In the genomic region with DNA sequence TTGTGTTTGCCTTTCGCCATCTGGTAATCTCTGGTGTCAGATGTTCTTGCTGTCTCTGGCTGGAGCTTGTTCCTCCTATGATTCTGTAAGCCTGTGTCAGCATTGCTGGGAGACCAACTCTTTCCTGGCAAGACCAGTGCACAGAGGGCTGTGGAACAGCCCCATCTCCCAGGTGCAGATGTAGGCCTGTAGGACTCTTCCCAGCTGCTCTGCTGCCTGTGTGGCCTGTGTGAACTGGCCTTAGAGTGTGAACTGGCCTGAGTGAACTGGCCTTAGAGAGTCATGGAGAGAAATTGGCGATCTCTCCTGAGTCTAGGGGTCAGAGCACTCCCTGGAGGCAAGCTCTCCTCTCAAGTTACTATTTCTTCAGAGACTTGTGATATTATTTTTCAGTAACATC, we compare ENCODE assay signal across 26 mouse cellular contexts.
A peak's percentile ranks its signal among the peaks of the same experiment; 100 is the strongest.
DNase-seq lines count a peak whose midpoint lies in the region; ATAC-seq and TF ChIP-seq lines count a peak whose summit lies in the region.
"Had no signal": no experiment of that assay in that cellular context is flagged by ENCODE, and none has a peak within 500 bp of the region (broad histone marks: within the 10 kb centered on the region; RNA-seq: fewer than 3 reads in every experiment).

No protein-coding gene starts in this region.

- no peak for ATAC-seq in heart, embryonic 12.5 days (ENCODE audit: insufficient number of reproducible peaks, low FRiP score)
- ATAC-seq in embryonic facial prominence, embryonic 11.5 days (replicated peaks; ENCODE audit: insufficient number of reproducible peaks, low FRiP score, low TSS enrichment, low read depth): no peak
- no peak for ATAC-seq in megakaryocyte, adult 5-6 weeks (ENCODE audit: poor library complexity, severe bottlenecking)
- ATAC-seq: forebrain, embryonic 13.5 days; inflammation-experienced regulatory T-cells, adult 6 months; midbrain, embryonic 15.5 days had no signal

- H3K4me3 ChIP-seq in heart, embryonic 12.5 days: no peak overlapping the region
- no peak overlapping the region for H3K4me3 ChIP-seq in embryonic facial prominence, embryonic 11.5 days (ENCODE audit: low read depth, low read length)
- H3K4me3 ChIP-seq in myocyte: no peak overlapping the region
- H3K4me3 ChIP-seq: embryonic facial prominence, embryonic 13.5 days; erythroblast, embryonic 14.5 days; forebrain, embryonic 13.5 days; hindbrain, embryonic 13.5 days; limb, embryonic 15.5 days; megakaryocyte, embryonic 14.5 days; midbrain, embryonic 15.5 days; neural tube, embryonic 15.5 days had no signal

- TF ChIP-seq POLR2A in myocyte (IDR thresholded peaks at IDR 0.05; ENCODE audit: insufficient read length, low read depth): no peak

- H3K36me3 ChIP-seq in heart, embryonic 12.5 days: no peaks in the 10 kb centered on the region
- no peaks in the 10 kb centered on the region for H3K36me3 ChIP-seq in embryonic facial prominence, embryonic 11.5 days (replicated peaks; ENCODE audit: control insufficient read depth, insufficient read depth, low read depth, low read length)
- H3K36me3 ChIP-seq in myocyte (ENCODE audit: control insufficient read depth, insufficient read depth): no peaks in the 10 kb centered on the region
- H3K36me3 ChIP-seq: embryonic facial prominence, embryonic 13.5 days; hindbrain, embryonic 13.5 days; limb, embryonic 15.5 days; midbrain, embryonic 15.5 days; neural tube, embryonic 15.5 days had no signal

- H3K27ac ChIP-seq in heart, embryonic 12.5 days (ENCODE audit: poor library complexity, severe bottlenecking): no peak overlapping the region
- no peak overlapping the region for H3K27ac ChIP-seq in embryonic facial prominence, embryonic 11.5 days (replicated peaks; ENCODE audit: low read depth, low read length)
- H3K27ac ChIP-seq: embryonic facial prominence, embryonic 13.5 days; forebrain, embryonic 13.5 days; hindbrain, embryonic 13.5 days; kidney, postnatal 0 days; limb, embryonic 15.5 days; liver, embryonic 14.5 days; midbrain, embryonic 15.5 days; neural tube, embryonic 15.5 days; stomach, postnatal 0 days had no signal

- no peaks in the 10 kb centered on the region for H3K9me3 ChIP-seq in heart, embryonic 12.5 days (replicated peaks)
- no peaks in the 10 kb centered on the region for H3K9me3 ChIP-seq in embryonic facial prominence, embryonic 11.5 days (replicated peaks; ENCODE audit: control insufficient read depth, low read length)
- H3K9me3 ChIP-seq: embryonic facial prominence, embryonic 13.5 days; forebrain, embryonic 13.5 days; hindbrain, embryonic 13.5 days; limb, embryonic 15.5 days; megakaryocyte, embryonic 14.5 days; midbrain, embryonic 15.5 days; neural tube, embryonic 15.5 days had no signal

- no peaks in the 10 kb centered on the region for H3K4me1 ChIP-seq in heart, embryonic 12.5 days (replicated peaks)
- no peaks in the 10 kb centered on the region for H3K4me1 ChIP-seq in embryonic facial prominence, embryonic 11.5 days (ENCODE audit: control insufficient read depth, insufficient read depth, low read length)
- H3K4me1 ChIP-seq: forebrain, embryonic 13.5 days; hindbrain, embryonic 13.5 days; megakaryocyte, embryonic 14.5 days; midbrain, embryonic 15.5 days; neural tube, embryonic 15.5 days had no signal

- H3ac ChIP-seq in myocyte (ENCODE audit: control insufficient read depth, insufficient read length): no peak overlapping the region

- peak; percentile 6 for DNase-seq in embryo, embryonic 10 days (ENCODE audit: low spot score)
- no peak for DNase-seq in embryo, embryonic 10.5 days (ENCODE audit: low spot score)
- DNase-seq in heart, adult 9 months (ENCODE audit: low spot score in 2 of 2): peak; percentile 19 to 50
- peak; percentile 1 for DNase-seq in embryonic facial prominence, embryonic 11.5 days (ENCODE audit: low spot score)
- DNase-seq in kidney, postnatal 25 days: no peak
- DNase-seq: adrenal gland, postnatal 25 days; cerebellum, adult 8-10 months; cerebellum, postnatal 36 days; kidney, adult 18-20 months; left cerebral cortex, postnatal 4 days; lung, embryonic 14.5 days had no signal

- WGBS in heart, embryonic 12.5 days: 54% methylated on average over 2 of the region's 2 CpGs
- 60% methylated on average over 2 of the region's 2 CpGs for WGBS in embryonic facial prominence, embryonic 11.5 days

- no peaks in the 10 kb centered on the region for H3K79me2 ChIP-seq in myocyte (ENCODE audit: control insufficient read depth, insufficient read depth)

- no peaks in the 10 kb centered on the region for H3K27me3 ChIP-seq in heart, embryonic 12.5 days (replicated peaks)
- no peaks in the 10 kb centered on the region for H3K27me3 ChIP-seq in embryonic facial prominence, embryonic 11.5 days (ENCODE audit: control insufficient read depth, insufficient read depth, low read length)
- no peaks in the 10 kb centered on the region for H3K27me3 ChIP-seq in myocyte (ENCODE audit: control insufficient read depth, insufficient read depth, insufficient read length)
- H3K27me3 ChIP-seq: embryonic facial prominence, embryonic 13.5 days; forebrain, embryonic 13.5 days; hindbrain, embryonic 13.5 days; limb, embryonic 15.5 days; megakaryocyte, embryonic 14.5 days; midbrain, embryonic 15.5 days; neural tube, embryonic 15.5 days had no signal

- no peak overlapping the region for H3K9ac ChIP-seq in heart, embryonic 12.5 days
- no peak overlapping the region for H3K9ac ChIP-seq in embryonic facial prominence, embryonic 11.5 days (replicated peaks; ENCODE audit: low read length)
- H3K9ac ChIP-seq: embryonic facial prominence, embryonic 13.5 days; forebrain, embryonic 13.5 days; hindbrain, embryonic 13.5 days; limb, embryonic 15.5 days; liver, embryonic 14.5 days; lung, embryonic 14.5 days; midbrain, embryonic 15.5 days; neural tube, embryonic 15.5 days had no signal

- H3K4me2 ChIP-seq in heart, embryonic 12.5 days: no peak overlapping the region
- H3K4me2 ChIP-seq in embryonic facial prominence, embryonic 11.5 days (ENCODE audit: low read depth, low read length): no peak overlapping the region
- no peak overlapping the region for H3K4me2 ChIP-seq in myocyte (ENCODE audit: low read depth)
- H3K4me2 ChIP-seq: embryonic facial prominence, embryonic 13.5 days; forebrain, embryonic 13.5 days; hindbrain, embryonic 13.5 days; limb, embryonic 15.5 days; lung, embryonic 14.5 days; midbrain, embryonic 15.5 days; neural tube, embryonic 15.5 days had no signal

TF ChIP-seq in myocyte, 11 proteins besides CTCF, POLR2A, EP300 and RAD21:
- TF ChIP-seq MYOG (IDR thresholded peaks at IDR 0.05; ENCODE audit: control insufficient read depth in 1 of 3, insufficient read depth in 1 of 3, insufficient read length in 2 of 3, low read depth in 2 of 3) (peak in 2 of 3 experiments; percentile 5 to 63), CEBPB (IDR thresholded peaks at IDR 0.05; ENCODE audit: insufficient read depth, poor library complexity, severe bottlenecking) (no peak), MYOD1 (IDR thresholded peaks at IDR 0.05; ENCODE audit: control insufficient read depth in 1 of 3, insufficient read length in 2 of 3, low read depth in 2 of 3) (peak in 2 of 3 experiments; percentile 22 to 44)
TF ChIP-seq in myocyte: peak in this region for 2.

Comparison
In these comparisons a context has a peak if more than half of its experiments do, and no peak if none do; other contexts are left out.
1. DNase-seq: peak in embryo, embryonic 10 days (single experiment), heart, adult 9 months (2 of 2) and embryonic facial prominence, embryonic 11.5 days (single experiment); none in embryo, embryonic 10.5 days (single experiment) and kidney, postnatal 25 days (0 of 2).